Mouse (Mus musculus) forebrain, embryonic 15.5 days (tissue): ENCODE measurements around the gene Olfr1317. TPM values are rescaled to one million over a fixed set of nuclear protein-coding genes. Genes with fewer than 3 reads are reported as not detected.

Experiments
- ATAC-seq: fragments of 200-750 bp; cut with Nextera tagmentation; replicated peaks from 2 replicates; pipeline ENCODE4 v1.8.0; 2017; ENCODE audit warnings: mild to moderate bottlenecking, moderate TSS enrichment, moderate library complexity
- H3K27ac ChIP-seq: fragments of 300-500 bp; sonication (generic); replicated peaks from 2 replicates; pipeline ENCODE4 v1.5.1; 2015; ENCODE audit warnings: mild to moderate bottlenecking, inconsistent platforms
- H3K27me3 ChIP-seq: fragments of 300-500 bp; sonication (generic); 2 replicates; pipeline ENCODE4 v1.6.1; 2015; ENCODE audit warnings: inconsistent platforms
- H3K36me3 ChIP-seq: fragments of 300-500 bp; sonication (generic); 2 replicates; pipeline ENCODE4 v1.6.1; 2015; ENCODE audit warnings: mild to moderate bottlenecking, inconsistent platforms
- H3K4me1 ChIP-seq: fragments of 300-500 bp; sonication (generic); 2 replicates; pipeline ENCODE4 v1.6.1; 2015; ENCODE audit warnings: inconsistent platforms
- H3K4me2 ChIP-seq: fragments of 300-500 bp; sonication (generic); replicated peaks from 2 replicates; pipeline ENCODE4 v1.6.1; 2015; ENCODE audit warnings: mild to moderate bottlenecking, inconsistent platforms
- H3K4me3 ChIP-seq: fragments of 300-500 bp; sonication (generic); 2 replicates; pipeline ENCODE4 v1.5.1; 2015; ENCODE audit warnings: mild to moderate bottlenecking, inconsistent platforms
- H3K9ac ChIP-seq: fragments of 300-500 bp; sonication (generic); replicated peaks from 2 replicates; pipeline ENCODE4 v1.6.1; 2015; ENCODE audit warnings: mild to moderate bottlenecking, inconsistent platforms
- H3K9me3 ChIP-seq: fragments of 300-500 bp; sonication (generic); 2 replicates; pipeline ENCODE4 v1.6.1; 2016; ENCODE audit warnings: inconsistent platforms
- WGBS: fragments of 180-500 bp; shearing (Covaris S2); methylation state at CpG from one replicate; pipeline ENCODE4 v1.1.7; 2015; ENCODE audit warnings: mixed read lengths; 5-methylcytosine and 5-hydroxymethylcytosine counted together
- polyA plus RNA-seq: library from polyadenylated mRNA; unstranded; fragments of >200 nt; fragmentation: Nextera tagmentation; extraction: Ambion mirVana; gene quantifications from 2 replicates; pipeline ENCODE4 v1.2.1, GENCODE M21; 2015

Gene Olfr1317
- polyA plus RNA-seq: 0.06 TPM in 1 of 2 replicates, not detected in the other

DNA sequence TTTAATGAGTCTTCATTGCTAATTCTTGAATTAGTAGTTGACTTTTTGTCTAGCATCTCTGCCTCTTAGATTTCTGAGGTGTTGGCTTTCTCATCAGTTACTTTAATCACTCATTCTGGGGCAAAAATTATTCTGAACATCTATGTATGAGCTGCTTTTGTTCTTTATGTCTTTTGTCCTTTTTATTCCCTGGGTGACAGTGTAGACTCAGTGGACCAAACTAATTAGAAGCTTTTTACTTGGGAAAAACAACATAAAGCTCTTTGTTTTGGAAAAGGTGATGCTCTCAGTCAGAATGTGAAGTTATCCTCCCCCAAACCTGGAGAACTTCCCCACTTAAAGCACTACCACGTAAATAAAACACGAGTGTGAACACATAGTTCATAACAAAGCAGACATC lies at the start of gene Olfr1317:
Gene Olfr1317 (plus strand): TSS at position 301 of the 400 bp plus-strand sequence.
- Histone ChIP-seq H3K4me2 (no peak within 1 kb of the TSS), H3K4me1 (no peaks in the 10 kb centered on the region), H3K9me3 (no peaks in the 10 kb centered on the region), H3K27ac (no peak within 1 kb of the TSS), H3K9ac (no peak within 1 kb of the TSS), H3K4me3 (no peak within 1 kb of the TSS), H3K36me3 (no peaks in the 10 kb centered on the region), H3K27me3 (no peaks in the 10 kb centered on the region)
- 73% methylated on average over 2 of the region's 2 CpGs for WGBS
- no peak for ATAC-seq

DNA sequence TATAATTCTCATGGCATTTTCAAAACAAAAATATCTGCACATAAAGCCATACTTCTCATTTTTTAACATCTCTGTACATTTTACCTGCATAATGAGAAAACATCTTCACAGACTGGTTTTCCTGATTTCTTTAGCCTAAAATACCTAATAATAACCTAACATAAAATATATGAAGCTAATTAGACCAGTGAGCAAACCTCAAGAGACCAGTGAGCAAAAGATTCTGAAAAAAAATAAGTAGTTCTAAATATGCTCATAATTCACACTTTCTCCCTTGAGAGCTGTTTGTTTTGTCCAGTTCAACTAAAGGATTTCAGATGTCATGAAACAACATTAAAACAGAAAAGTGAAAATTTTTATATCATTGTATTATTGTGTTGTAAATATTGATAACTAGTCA lies 43.4 kb upstream of the Olfr1317 start, which contains the start of gene Olfr1314:
Gene Olfr1314 (minus strand): TSS at position 101 of the 400 bp plus-strand sequence.
- H3K36me3 ChIP-seq: no peaks in the 10 kb centered on the region
- no peak within 1 kb of the TSS for H3K9ac ChIP-seq
- ATAC-seq: no peak
- H3K9me3 ChIP-seq: no peaks in the 10 kb centered on the region
- no peak within 1 kb of the TSS for H3K27ac ChIP-seq
- H3K4me2 ChIP-seq: no peak within 1 kb of the TSS
- no peak within 1 kb of the TSS for H3K4me3 ChIP-seq
- no peaks in the 10 kb centered on the region for H3K27me3 ChIP-seq
- no peaks in the 10 kb centered on the region for H3K4me1 ChIP-seq

DNA sequence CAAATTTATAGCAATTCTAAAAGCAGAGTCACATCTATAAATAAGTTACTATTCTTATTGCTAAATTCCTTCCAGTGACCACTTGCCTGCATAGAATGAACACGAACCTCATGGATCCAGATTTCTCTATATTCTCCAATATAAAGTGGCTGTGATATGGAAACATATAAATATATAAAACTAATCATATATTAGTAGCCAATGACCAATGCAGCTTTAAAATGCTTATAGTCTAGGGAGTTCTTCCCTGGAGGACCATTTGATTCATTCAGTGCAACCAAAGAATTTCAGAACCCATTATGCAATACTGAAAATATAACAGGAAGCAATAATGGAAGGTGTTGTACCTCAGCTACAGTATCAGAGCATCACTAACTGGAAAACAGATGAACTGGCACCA lies 24.8 kb upstream of the Olfr1317 start, which contains the start of gene Olfr1315-ps1:
Gene Olfr1315-ps1 (minus strand): TSS at position 101 of the 400 bp plus-strand sequence.
- 82% methylated on average over 1 of the region's 1 CpGs for WGBS
- Histone ChIP-seq H3K9ac (no peak within 1 kb of the TSS), H3K27ac (no peak within 1 kb of the TSS), H3K4me2 (no peak within 1 kb of the TSS), H3K36me3 (no peaks in the 10 kb centered on the region), H3K27me3 (no peaks in the 10 kb centered on the region), H3K4me1 (no peaks in the 10 kb centered on the region), H3K4me3 (no peak within 1 kb of the TSS), H3K9me3 (no peaks in the 10 kb centered on the region)
- no peak for ATAC-seq

DNA sequence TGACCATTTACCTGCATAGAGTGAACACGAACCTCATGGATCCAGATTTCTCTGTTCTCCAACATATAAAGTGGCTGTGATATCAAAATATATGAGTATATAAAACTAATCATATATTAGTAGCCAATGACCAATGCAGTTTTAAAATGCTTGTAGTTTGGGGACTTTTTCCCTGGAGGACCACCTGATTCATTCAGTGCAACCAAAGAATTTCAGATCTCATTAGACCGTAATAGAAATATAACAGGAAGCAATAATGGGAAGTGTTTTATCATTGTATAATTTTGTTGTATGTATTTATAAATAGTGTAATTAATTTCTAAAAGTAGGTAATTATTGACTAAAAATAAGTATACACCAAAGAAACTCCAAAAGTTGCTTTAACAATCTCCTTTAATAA lies 5.3 kb upstream of the Olfr1317 start, which contains the start of gene Olfr1316:
Gene Olfr1316 (minus strand): TSS at position 101 of the 400 bp plus-strand sequence.
- Histone ChIP-seq H3K36me3 (no peaks in the 10 kb centered on the region), H3K4me2 (no peak within 1 kb of the TSS), H3K27ac (no peak within 1 kb of the TSS), H3K27me3 (no peaks in the 10 kb centered on the region), H3K4me1 (no peaks in the 10 kb centered on the region), H3K4me3 (no peak within 1 kb of the TSS), H3K9me3 (no peaks in the 10 kb centered on the region), H3K9ac (no peak within 1 kb of the TSS)
- WGBS: 88% methylated on average over 2 of the region's 2 CpGs
- no peak for ATAC-seq

DNA sequence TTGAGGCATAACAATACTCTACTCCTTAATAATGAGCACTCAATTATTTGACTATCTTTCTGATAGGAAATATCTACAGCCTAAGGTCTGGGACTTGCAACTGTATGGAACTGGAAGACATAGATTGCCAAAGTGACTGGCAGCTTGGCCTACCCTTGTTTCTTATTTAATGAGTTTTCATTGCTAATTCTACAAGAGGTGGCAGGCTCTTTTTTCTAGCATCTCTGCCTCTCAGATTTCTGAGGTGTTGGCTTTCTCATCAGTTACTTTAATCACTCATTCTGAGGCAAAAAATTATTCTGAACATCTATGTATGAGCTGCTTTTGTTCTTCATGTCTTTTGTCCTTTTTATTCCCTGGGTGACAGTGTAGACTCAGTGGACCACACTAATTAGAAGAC lies 13.8 kb downstream of the Olfr1317 start, which contains the start of gene Olfr1318:
Gene Olfr1318 (plus strand): TSS at position 301 of the 400 bp plus-strand sequence.
- H3K36me3 ChIP-seq: no peaks in the 10 kb centered on the region
- H3K27ac ChIP-seq: no peak within 1 kb of the TSS
- H3K4me1 ChIP-seq: no peaks in the 10 kb centered on the region
- H3K27me3 ChIP-seq: no peaks in the 10 kb centered on the region
- H3K9me3 ChIP-seq: no peaks in the 10 kb centered on the region
- no peak for ATAC-seq
- no peak within 1 kb of the TSS for H3K9ac ChIP-seq
- no peak within 1 kb of the TSS for H3K4me2 ChIP-seq
- H3K4me3 ChIP-seq: no peak within 1 kb of the TSS

Other genes starting within 250 kb of the Olfr1317 start
- not detected in 2 replicates for gene Olfr1306, start 224.1 kb upstream of the Olfr1317 start, polyA plus RNA-seq
- gene Olfr1307, start 190.9 kb upstream of the Olfr1317 start, polyA plus RNA-seq: not detected in 2 replicates
- gene Olfr1308, start 175.4 kb upstream of the Olfr1317 start, polyA plus RNA-seq: not detected in 2 replicates
- not detected in 2 replicates for gene Olfr1309, start 150.0 kb upstream of the Olfr1317 start, polyA plus RNA-seq
- gene Olfr1310, start 127.6 kb upstream of the Olfr1317 start, polyA plus RNA-seq: not detected in 2 replicates
- gene Olfr1311, start 115.9 kb upstream of the Olfr1317 start, polyA plus RNA-seq: not detected in 2 replicates
- not detected in 2 replicates for gene Olfr1312, start 90.1 kb upstream of the Olfr1317 start, polyA plus RNA-seq
- gene Olfr1313, start 62.5 kb upstream of the Olfr1317 start, polyA plus RNA-seq: not detected in 2 replicates
- gene Olfr1314, start 43.5 kb upstream of the Olfr1317 start, polyA plus RNA-seq: not detected in 2 replicates
- gene Olfr1315-ps1, start 24.9 kb upstream of the Olfr1317 start, polyA plus RNA-seq: not detected in 2 replicates
- gene Olfr1316, start 5.4 kb upstream of the Olfr1317 start, polyA plus RNA-seq: not detected in 2 replicates
- gene Olfr1318, start 13.9 kb downstream of the Olfr1317 start, polyA plus RNA-seq: 0.09 TPM in 1 of 2 replicates, not detected in the other
- gene Lpcat4, start 99.1 kb downstream of the Olfr1317 start, polyA plus RNA-seq: 13.4 and 15.2 TPM in 2 replicates
- 0.04 TPM in 1 of 2 replicates, not detected in the other for gene Nutm1, start 119.0 kb downstream of the Olfr1317 start, polyA plus RNA-seq
- gene Nop10, start 121.6 kb downstream of the Olfr1317 start, polyA plus RNA-seq: 164 and 187 TPM in 2 replicates
- gene Slc12a6, start 125.5 kb downstream of the Olfr1317 start, polyA plus RNA-seq: 15.6 and 16.9 TPM in 2 replicates
- gene Gm21985, start 126.0 kb downstream of the Olfr1317 start, polyA plus RNA-seq: 0.06 TPM in 1 of 2 replicates, not detected in the other
- 160 and 166 TPM in 2 replicates for gene Emc4, start 227.7 kb downstream of the Olfr1317 start, polyA plus RNA-seq
- 42.9 and 46.7 TPM in 2 replicates for gene Katnbl1, start 238.9 kb downstream of the Olfr1317 start, polyA plus RNA-seq